Comparison of ENCODE assay signal across 8 mouse cellular contexts in genomic region chr15:51709871-51710655, GRCm38 (mm10).
DNase-seq lines count a peak whose midpoint lies in the region; ATAC-seq lines count a peak whose summit lies in the region.

No protein-coding gene starts in this region.

- no peak overlapping the region for H3K27ac ChIP-seq in forebrain, embryonic 14.5 days (ENCODE audit: low read depth, low read length)
- peak overlapping the region; percentile 69 for H3K27ac ChIP-seq in heart, embryonic 15.5 days
- peak overlapping the region; percentile 67 for H3K27ac ChIP-seq in midbrain, embryonic 14.5 days (replicated peaks; ENCODE audit: low read depth, low read length)

- H3K4me3 ChIP-seq in forebrain, embryonic 14.5 days (ENCODE audit: low read depth, low read length): no peak overlapping the region
- no peak overlapping the region for H3K4me3 ChIP-seq in heart, embryonic 15.5 days
- H3K4me3 ChIP-seq in midbrain, embryonic 14.5 days (replicated peaks; ENCODE audit: low read depth, low read length): no peak overlapping the region

- no peak overlapping the region; the same call in 1 of the 2 replicates for H3K4me2 ChIP-seq in forebrain, embryonic 14.5 days (ENCODE audit: low read length)
- H3K4me2 ChIP-seq in heart, embryonic 15.5 days: peak overlapping the region; percentile 22; the same call in 1 of the 2 replicates
- no peak overlapping the region for H3K4me2 ChIP-seq in midbrain, embryonic 14.5 days (ENCODE audit: low read length)

- no peak overlapping the region for H3K9ac ChIP-seq in forebrain, embryonic 14.5 days (ENCODE audit: low read length)
- no peak overlapping the region for H3K9ac ChIP-seq in heart, embryonic 15.5 days
- H3K9ac ChIP-seq in midbrain, embryonic 14.5 days (replicated peaks; ENCODE audit: low read length): no peak overlapping the region

- peaks cover 11% of the 10 kb centered on the region; the same call in 1 of the 2 replicates for H3K4me1 ChIP-seq in forebrain, embryonic 14.5 days (ENCODE audit: control insufficient read depth, insufficient read depth, low read length)
- H3K4me1 ChIP-seq in heart, embryonic 15.5 days (replicated peaks): peaks cover 16% of the 10 kb centered on the region
- H3K4me1 ChIP-seq in midbrain, embryonic 14.5 days (ENCODE audit: control insufficient read depth, insufficient read depth, low read length): peaks cover 10% of the 10 kb centered on the region

- WGBS in forebrain, embryonic 14.5 days: 20% methylated on average over 13 of the region's 13 CpGs
- 24% methylated on average over 13 of the region's 13 CpGs for WGBS in heart, embryonic 15.5 days
- 35% methylated on average over 13 of the region's 13 CpGs for WGBS in midbrain, embryonic 14.5 days

- peak; percentile 94 for ATAC-seq in forebrain, embryonic 14.5 days
- peak; percentile 72; the same call in 1 of the 2 replicates for ATAC-seq in heart, embryonic 15.5 days (replicated peaks; ENCODE audit: insufficient number of reproducible peaks, insufficient read depth, low FRiP score, low read depth)
- ATAC-seq in midbrain, embryonic 14.5 days (ENCODE audit: low FRiP score, low TSS enrichment): peak; percentile 85

- DNase-seq in testis, postnatal 10 days (ENCODE audit: low spot score): peak; percentile 47
- no peak for DNase-seq in testis, postnatal 14 days (ENCODE audit: low spot score)
- DNase-seq in forebrain, embryonic 14.5 days (ENCODE audit: low spot score): peak; percentile 84
- peak; percentile 38 to 62 for DNase-seq in layer of hippocampus, adult 8-10 months (ENCODE audit: low spot score in 2 of 2)
- peak; percentile 85 for DNase-seq in midbrain, embryonic 14.5 days
- no peak for DNase-seq in c-Kit-positive CD71-positive TER-119-positive erythroid progenitor cells, embryonic 14.5 days (ENCODE audit: low spot score)
- DNase-seq in spleen, postnatal 36 days (ENCODE audit: low spot score in 2 of 2): no peak

- H3K27me3 ChIP-seq in forebrain, embryonic 14.5 days (replicated peaks; ENCODE audit: control insufficient read depth, insufficient read depth, low read length): no peaks in the 10 kb centered on the region
- H3K27me3 ChIP-seq in heart, embryonic 15.5 days: no peaks in the 10 kb centered on the region
- H3K27me3 ChIP-seq in midbrain, embryonic 14.5 days (ENCODE audit: control insufficient read depth, insufficient read depth, low read length): no peaks in the 10 kb centered on the region

- no peaks in the 10 kb centered on the region for H3K36me3 ChIP-seq in forebrain, embryonic 14.5 days (ENCODE audit: control insufficient read depth, insufficient read depth, low read length)
- H3K36me3 ChIP-seq in heart, embryonic 15.5 days: no peaks in the 10 kb centered on the region
- no peaks in the 10 kb centered on the region for H3K36me3 ChIP-seq in midbrain, embryonic 14.5 days (ENCODE audit: control insufficient read depth, insufficient read depth, low read length)

- no peaks in the 10 kb centered on the region for H3K9me3 ChIP-seq in forebrain, embryonic 14.5 days (replicated peaks; ENCODE audit: control insufficient read depth, low read length)
- H3K9me3 ChIP-seq in heart, embryonic 15.5 days (replicated peaks): no peaks in the 10 kb centered on the region
- H3K9me3 ChIP-seq in midbrain, embryonic 14.5 days (ENCODE audit: control insufficient read depth, low read length): no peaks in the 10 kb centered on the region

Comparison
In these comparisons a context has a peak if more than half of its experiments do, and no peak if none do; other contexts are left out.
1. DNase-seq: peak in testis, postnatal 10 days (single experiment), forebrain, embryonic 14.5 days (single experiment), layer of hippocampus, adult 8-10 months (2 of 2) and midbrain, embryonic 14.5 days (single experiment); none in testis, postnatal 14 days (single experiment), c-Kit-positive CD71-positive TER-119-positive erythroid progenitor cells, embryonic 14.5 days (single experiment) and spleen, postnatal 36 days (0 of 2).
2. Peak in every context shown above with its lines, with median percentiles within 50 percentile points of each other: ATAC-seq.